Mouse (Mus musculus): ENCODE data around the gene Samd11. TPM values are rescaled to one million over a fixed set of nuclear protein-coding genes. Genes with fewer than 3 reads are reported as not detected.

Gene Samd11
- polyA plus RNA-seq, 1 experiment from 2014 or later: 0.78 TPM

DNA sequence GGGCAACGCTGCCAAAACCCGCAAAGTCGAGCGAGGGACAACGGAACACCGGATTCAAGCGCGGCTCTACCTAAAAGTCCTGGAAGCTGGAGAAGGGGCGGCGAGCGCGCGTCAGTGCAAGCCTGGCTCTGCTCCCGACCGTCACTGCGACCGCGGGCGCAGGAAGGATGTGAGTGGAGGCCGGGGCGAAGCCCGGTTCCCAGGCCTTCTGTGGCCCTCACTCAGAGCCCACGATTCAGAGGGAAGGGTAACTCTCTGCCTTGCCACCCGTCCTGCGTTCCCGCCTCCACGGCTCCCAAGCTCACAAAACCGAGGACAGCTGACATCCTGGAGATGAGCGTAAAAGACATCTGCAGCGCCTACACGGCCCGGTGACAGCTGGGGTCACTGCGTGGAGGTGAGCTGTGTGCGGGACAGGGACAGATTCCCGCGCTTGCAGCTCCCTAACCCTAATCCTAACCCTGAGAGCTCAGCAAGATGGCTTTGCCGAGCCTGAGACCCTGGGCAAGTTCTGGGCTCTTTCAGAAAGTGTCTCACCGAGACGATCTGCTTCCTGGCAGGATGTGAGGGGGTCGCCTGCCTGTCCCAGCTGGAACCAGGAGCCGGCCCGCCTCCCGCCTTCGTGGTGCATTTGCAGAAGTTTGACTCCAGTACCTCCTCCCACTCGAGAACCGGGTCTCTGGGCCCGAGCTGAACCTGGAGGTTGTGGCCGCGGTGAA is 51.9 kb downstream of the Samd11 start:
- peak overlapping the region; percentile 73 for H3K4me3 ChIP-seq
- WGBS: 0% methylated on average over 49 of the region's 49 CpGs
- no peak for DNase-seq (ENCODE audit: extremely low spot score, low spot score)
- H3K36me3 ChIP-seq (replicated peaks): peaks cover 21% of the 10 kb centered on the region
- peak overlapping the region; percentile 91 for H3K27ac ChIP-seq
- H3K27me3 ChIP-seq (ENCODE audit: poor library complexity, severe bottlenecking): peaks cover 31% of the 10 kb centered on the region
- no peaks in the 10 kb centered on the region for H3K9me3 ChIP-seq
- H3K4me1 ChIP-seq: peaks cover 43% of the 10 kb centered on the region

GRCm38 (mm10) chr4:156203001-156203412 is 52.5 kb downstream of the Samd11 start, which contains the start of gene AW011738:
TSS of gene AW011738 (plus strand) at chr4:156203304.
- no peaks in the 10 kb centered on the region for H3K9me3 ChIP-seq
- H3K4me1 ChIP-seq: peaks cover 47% of the 10 kb centered on the region
- WGBS: under 1% methylated on average over 38 of the region's 39 CpGs
- DNase-seq (ENCODE audit: extremely low spot score, low spot score): peak; percentile 82
- peak within 1 kb of the TSS; percentile 73 for H3K4me3 ChIP-seq
- peaks cover 15% of the 10 kb centered on the region for H3K36me3 ChIP-seq (replicated peaks)
- peaks cover 31% of the 10 kb centered on the region for H3K27me3 ChIP-seq (ENCODE audit: poor library complexity, severe bottlenecking)
- H3K27ac ChIP-seq: peak within 1 kb of the TSS; percentile 91

DNA sequence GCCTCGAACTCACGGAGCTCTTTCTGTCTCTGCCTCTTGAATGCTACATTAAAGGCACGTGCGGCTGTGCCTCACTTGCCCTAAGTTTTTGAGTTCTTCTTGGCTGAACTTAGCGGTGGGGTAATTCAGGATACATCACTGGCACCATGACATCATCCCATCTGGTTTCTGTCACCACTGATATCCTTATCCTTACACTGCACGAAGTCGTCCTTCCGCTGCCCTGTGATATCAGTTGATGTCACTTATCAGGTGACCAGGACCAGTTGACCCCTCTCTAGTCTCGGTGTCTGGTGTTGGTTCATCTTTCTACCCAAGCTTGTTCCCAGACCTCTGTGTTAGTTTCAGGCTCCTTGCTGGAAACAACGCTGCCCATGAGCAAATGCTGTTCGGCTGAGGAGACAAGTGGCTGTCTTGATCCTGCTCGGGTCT is 53.0 kb downstream of the Samd11 start:
- Histone ChIP-seq H3K9me3 (no peaks in the 10 kb centered on the region), H3K27ac (peak overlapping the region; percentile 91), H3K4me3 (peak overlapping the region; percentile 73), H3K36me3 (replicated peaks) (peaks cover 12% of the 10 kb centered on the region), H3K27me3 (ENCODE audit: poor library complexity, severe bottlenecking) (peaks cover 31% of the 10 kb centered on the region), H3K4me1 (peaks cover 51% of the 10 kb centered on the region)
- 50% methylated on average over 12 of the region's 12 CpGs for WGBS
- DNase-seq (ENCODE audit: extremely low spot score, low spot score): no peak

GRCm38 (mm10) chr4:156200623-156201475 is 54.6 kb downstream of the Samd11 start, which contains the start of gene Isg15:
TSS of gene Isg15 (minus strand) at chr4:156200818.
- no peak for DNase-seq (ENCODE audit: extremely low spot score, low spot score)
- no peaks in the 10 kb centered on the region; the same call in 1 of the 2 replicates for H3K36me3 ChIP-seq (replicated peaks)
- H3K4me3 ChIP-seq: no peak within 1 kb of the TSS
- no peak within 1 kb of the TSS for H3K27ac ChIP-seq
- peaks cover 31% of the 10 kb centered on the region for H3K27me3 ChIP-seq (ENCODE audit: poor library complexity, severe bottlenecking)
- no peaks in the 10 kb centered on the region for H3K9me3 ChIP-seq
- H3K4me1 ChIP-seq: peaks cover 62% of the 10 kb centered on the region
- WGBS: 71% methylated on average over 10 of the region's 10 CpGs

DNA sequence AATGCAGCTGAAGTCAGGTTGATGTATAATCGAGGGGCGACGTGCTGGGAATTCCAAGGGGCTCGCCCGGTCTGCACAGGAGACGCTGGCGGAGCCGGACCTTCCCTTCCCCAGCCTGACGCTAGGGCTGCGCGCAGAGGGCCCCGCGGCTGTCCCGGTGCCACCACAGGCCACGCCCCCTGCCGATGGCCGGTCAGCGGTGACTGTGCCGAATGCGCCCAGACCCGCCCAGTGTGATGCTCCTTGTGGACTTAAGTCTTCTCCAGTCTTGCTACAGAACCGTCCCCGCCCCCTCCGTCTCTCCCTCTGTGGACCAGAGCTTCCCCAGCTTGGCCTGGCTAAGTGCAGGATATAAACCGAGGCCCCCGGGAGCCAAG is 57.6 kb downstream of the Samd11 start:
- H3K4me3 ChIP-seq: peak overlapping the region; percentile 92
- H3K27ac ChIP-seq: peak overlapping the region; percentile 96
- H3K36me3 ChIP-seq (replicated peaks): peaks cover 27% of the 10 kb centered on the region
- peaks cover 62% of the 10 kb centered on the region for H3K4me1 ChIP-seq
- DNase-seq (ENCODE audit: extremely low spot score, low spot score): peak; percentile 93
- WGBS: under 1% methylated on average over 26 of the region's 26 CpGs
- no peaks in the 10 kb centered on the region for H3K9me3 ChIP-seq
- H3K27me3 ChIP-seq (ENCODE audit: poor library complexity, severe bottlenecking): peaks cover 10% of the 10 kb centered on the region

GRCm38 (mm10) chr4:156197131-156197828 is 58.2 kb downstream of the Samd11 start, which contains the start of gene Agrn:
TSS of gene Agrn (minus strand) at chr4:156197488.
- Histone ChIP-seq H3K9me3 (no peaks in the 10 kb centered on the region), H3K27me3 (ENCODE audit: poor library complexity, severe bottlenecking) (peaks cover 4% of the 10 kb centered on the region), H3K27ac (peak within 1 kb of the TSS; percentile 96), H3K36me3 (replicated peaks) (peaks cover 32% of the 10 kb centered on the region), H3K4me1 (peaks cover 62% of the 10 kb centered on the region), H3K4me3 (peak within 1 kb of the TSS; percentile 92)
- no peak for DNase-seq (ENCODE audit: extremely low spot score, low spot score)
- under 1% methylated on average over 51 of the region's 88 CpGs for WGBS

Small RNAs within 50 kb of the gene (microRNA-seq; reads per million reads assigned to microRNA genes)
- gene Mir7658: 11.1 reads per million, percentile 22 among the genes with 10 or more reads in this experiment

Other genes starting within 250 kb of the Samd11 start
- 0.72 and 1.1 TPM in 2 replicates for gene Tnfrsf4, start 241.8 kb downstream of the Samd11 start, polyA plus RNA-seq (2016; fragmentation: Nextera tagmentation; extraction: Ambion mirVana)
- 0.72 and 1.1 TPM in 2 replicates for gene Tnfrsf18, start 229.5 kb downstream of the Samd11 start, polyA plus RNA-seq (2016; fragmentation: Nextera tagmentation; extraction: Ambion mirVana)
- gene Ttll10, start 196.2 kb downstream of the Samd11 start, polyA plus RNA-seq (2016; fragmentation: Nextera tagmentation; extraction: Ambion mirVana): 0.10 and 0.41 TPM in 2 replicates
- gene 9430015G10Rik, start 145.7 kb downstream of the Samd11 start, polyA plus RNA-seq (2016; fragmentation: Nextera tagmentation; extraction: Ambion mirVana): 81.2 and 86.9 TPM in 2 replicates
- gene Rnf223, start 125.1 kb downstream of the Samd11 start, polyA plus RNA-seq (2016; fragmentation: Nextera tagmentation; extraction: Ambion mirVana): 0.87 and 1.1 TPM in 2 replicates
- gene Agrn, start 58.2 kb downstream of the Samd11 start, polyA plus RNA-seq (2016; fragmentation: Nextera tagmentation; extraction: Ambion mirVana): 58.3 and 62.0 TPM in 2 replicates
- 0.38 and 0.43 TPM in 2 replicates for gene Isg15, start 54.8 kb downstream of the Samd11 start, polyA plus RNA-seq (2016; fragmentation: Nextera tagmentation; extraction: Ambion mirVana)
- gene AW011738, start 52.4 kb downstream of the Samd11 start, polyA plus RNA-seq (2016; fragmentation: Nextera tagmentation; extraction: Ambion mirVana): 3.9 and 4.4 TPM in 2 replicates
- gene Perm1, start 39.8 kb downstream of the Samd11 start, polyA plus RNA-seq (2016; fragmentation: Nextera tagmentation; extraction: Ambion mirVana): 1.1 TPM in 2 replicates
- 21.9 and 23.1 TPM in 2 replicates for gene Plekhn1, start 20.8 kb downstream of the Samd11 start, polyA plus RNA-seq (2016; fragmentation: Nextera tagmentation; extraction: Ambion mirVana)
- gene Noc2l, start 19.6 kb downstream of the Samd11 start, polyA plus RNA-seq (2016; fragmentation: Nextera tagmentation; extraction: Ambion mirVana): 122 and 124 TPM in 2 replicates
- gene Vmn2r-ps159, start 75.4 kb upstream of the Samd11 start, polyA plus RNA-seq (2016; fragmentation: Nextera tagmentation; extraction: Ambion mirVana): not detected in 2 replicates

All from forebrain, embryonic 10.5 days (tissue).